Mouse (Mus musculus): ENCODE measurements at regions not wholly inside any gene's neighbourhood (a gene's known extent, or its start where the extent isn't known, plus 50 kb on each side); places are given as distances from the start of the nearest gene placed in this dataset.
"Not testable (repeated sequence)": the region's sequence is repeated elsewhere in the genome, so short reads cannot be mapped to it uniquely, and the experiment has no call there.

DNA sequence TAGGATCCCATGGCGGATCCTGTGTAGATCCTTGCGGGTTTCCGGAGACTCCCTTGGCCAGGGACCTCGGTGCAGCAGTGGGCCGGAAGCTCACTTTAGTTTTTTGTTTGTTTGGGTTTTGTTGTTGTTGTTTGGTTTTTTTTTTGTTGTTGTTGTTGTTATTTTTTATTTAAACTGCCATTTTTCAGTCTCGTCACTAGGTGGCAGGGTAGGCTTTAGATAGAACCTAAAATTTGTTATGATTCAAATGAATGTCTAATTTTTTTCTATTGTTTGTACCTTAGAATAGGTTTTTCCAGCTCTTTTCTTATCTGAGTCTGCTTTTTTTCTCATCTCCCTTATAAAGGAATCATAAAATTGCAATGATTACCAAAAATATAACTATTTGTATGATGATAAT is 834.4 kb upstream of the Tacstd2 start:
- DNase-seq (ENCODE audit: low spot score in 2 of 2), result no peak

DNA sequence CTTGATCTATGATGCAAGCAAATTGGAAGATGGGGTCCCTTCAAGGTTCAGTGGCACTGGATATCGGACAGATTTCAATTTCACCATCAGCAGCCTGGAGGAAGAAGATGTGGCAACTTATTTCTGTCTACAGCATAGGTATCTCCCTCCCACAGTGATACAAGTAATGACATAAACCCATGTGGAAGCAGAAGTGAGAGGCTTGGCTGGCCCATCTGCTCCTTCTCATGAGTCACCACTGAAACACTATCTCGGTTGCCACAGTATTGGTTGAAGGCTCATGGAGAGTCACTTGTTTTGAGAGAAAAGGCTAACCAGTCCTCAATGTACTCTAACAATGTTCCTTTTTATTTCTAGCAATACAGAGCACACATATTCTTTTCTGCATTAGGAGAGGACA is 804.2 kb upstream of the Tacstd2 start:
- no peak for DNase-seq (ENCODE audit: low spot score in 2 of 2)

DNA sequence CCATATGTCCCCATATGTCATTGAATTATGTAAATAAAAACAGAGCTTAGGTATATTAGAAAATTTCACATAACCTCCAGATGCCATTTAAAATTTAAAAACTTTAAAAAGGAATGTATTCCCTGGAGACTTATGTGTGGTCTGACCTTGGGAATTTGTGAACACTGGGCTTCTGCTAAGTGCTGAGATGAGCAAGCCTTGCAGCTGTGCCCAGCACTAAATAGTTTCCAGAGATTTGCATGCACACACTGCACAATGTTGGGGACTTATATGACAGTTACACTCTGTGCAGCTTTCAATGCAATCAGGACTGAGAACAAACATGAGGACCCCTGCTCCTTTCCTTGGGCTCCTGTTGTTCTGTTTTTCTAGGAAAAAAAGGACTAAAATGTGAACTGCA is 803.6 kb upstream of the Tacstd2 start:
- DNase-seq (ENCODE audit: low spot score in 2 of 2), result not testable (repeated sequence)

DNA sequence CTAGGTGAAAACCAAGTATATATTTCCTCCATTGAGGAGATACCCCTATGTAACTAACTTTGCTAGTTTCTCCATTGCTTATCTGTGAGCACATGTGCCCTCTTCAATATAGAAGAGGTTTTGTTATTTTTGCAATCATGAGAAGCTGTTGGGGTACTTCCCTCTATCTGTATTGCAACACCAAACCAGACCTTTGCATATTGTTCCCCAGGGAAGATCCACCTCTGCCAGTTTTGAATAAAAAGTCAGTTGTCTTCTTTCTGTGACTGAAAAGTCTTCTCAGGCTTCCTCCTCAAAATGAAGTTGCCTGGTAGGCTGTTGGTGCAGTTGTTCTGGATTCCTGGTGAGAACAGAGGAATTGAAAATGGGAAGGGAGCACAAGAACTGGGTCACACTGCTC is 775.8 kb upstream of the Tacstd2 start:
- no peak for DNase-seq (ENCODE audit: low spot score in 2 of 2)

DNA sequence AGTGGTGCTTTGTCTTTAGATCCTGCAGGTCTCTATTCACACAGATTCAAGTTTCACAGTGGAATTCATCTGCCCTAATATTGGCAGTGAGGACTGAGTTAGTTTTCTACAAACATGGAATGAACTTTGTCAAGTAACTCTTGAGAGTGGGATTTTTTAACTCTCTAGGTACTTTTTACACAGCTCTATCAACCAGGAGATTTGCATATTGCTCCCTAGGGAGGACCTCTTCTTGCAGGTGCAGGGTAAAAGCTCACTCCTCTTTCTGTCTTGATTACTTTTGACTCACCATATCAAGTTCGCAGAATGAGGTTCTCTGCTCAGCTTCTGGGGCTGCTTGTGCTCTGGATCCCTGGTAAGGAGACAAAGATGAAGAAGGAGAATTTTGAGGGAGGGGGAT is 766.5 kb upstream of the Tacstd2 start:
- DNase-seq (ENCODE audit: low spot score in 2 of 2), result peak in 1 of 2 experiments; percentile 22

DNA sequence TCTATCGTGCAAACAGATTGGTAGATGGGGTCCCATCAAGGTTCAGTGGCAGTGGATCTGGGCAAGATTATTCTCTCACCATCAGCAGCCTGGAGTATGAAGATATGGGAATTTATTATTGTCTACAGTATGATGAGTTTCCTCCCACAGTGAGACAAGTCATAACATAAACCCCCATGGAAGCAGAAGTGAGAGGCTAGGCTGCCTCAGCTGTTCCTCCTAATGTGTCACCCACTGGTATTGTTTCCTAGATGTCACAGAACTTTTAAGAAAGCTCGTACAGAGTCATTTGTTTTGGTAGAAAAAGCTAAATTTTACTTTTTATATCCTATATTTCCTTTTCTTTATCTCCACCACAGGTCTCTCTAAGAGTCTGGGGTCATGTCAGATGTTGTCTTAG is 721.1 kb upstream of the Tacstd2 start:
- no peak for DNase-seq (ENCODE audit: low spot score in 2 of 2)

DNA sequence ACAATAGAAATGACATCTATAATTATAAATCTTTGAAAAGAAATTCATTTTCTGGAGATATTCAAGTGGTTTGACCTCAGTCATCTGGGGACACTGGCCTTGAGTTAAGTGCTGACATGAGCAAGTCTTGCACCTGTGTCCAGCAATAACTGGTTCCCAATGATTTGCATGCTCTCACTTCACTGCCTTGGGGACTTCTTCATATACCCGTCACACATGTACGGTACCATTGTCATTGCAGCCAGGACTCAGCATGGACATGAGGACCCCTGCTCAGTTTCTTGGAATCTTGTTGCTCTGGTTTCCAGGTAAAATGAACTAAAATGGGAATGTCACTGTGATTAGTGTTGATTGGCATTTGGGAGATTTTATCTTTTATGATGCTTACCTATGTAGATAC is 720.6 kb upstream of the Tacstd2 start:
- no peak for DNase-seq (ENCODE audit: low spot score in 2 of 2)

DNA sequence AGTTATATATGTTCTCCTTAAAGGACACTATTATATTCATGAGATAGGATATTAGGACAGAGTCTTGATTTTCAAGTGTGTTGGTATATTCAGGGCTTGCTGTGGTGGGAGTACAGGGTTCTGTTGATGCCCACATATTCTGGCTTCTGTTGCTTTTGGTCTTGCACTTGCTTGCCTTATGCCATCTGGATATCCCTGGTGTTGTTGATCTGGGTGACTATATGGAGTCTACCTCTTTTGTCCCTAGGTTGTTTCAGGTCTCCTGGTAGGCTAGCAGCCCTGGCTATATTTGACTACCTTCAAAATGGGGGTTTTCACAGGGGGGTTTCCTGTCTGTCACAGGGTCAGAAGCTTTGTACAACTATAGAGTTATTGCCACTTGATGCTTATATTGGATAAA is 717.1 kb upstream of the Tacstd2 start:
- DNase-seq (ENCODE audit: low spot score in 2 of 2), result no peak

DNA sequence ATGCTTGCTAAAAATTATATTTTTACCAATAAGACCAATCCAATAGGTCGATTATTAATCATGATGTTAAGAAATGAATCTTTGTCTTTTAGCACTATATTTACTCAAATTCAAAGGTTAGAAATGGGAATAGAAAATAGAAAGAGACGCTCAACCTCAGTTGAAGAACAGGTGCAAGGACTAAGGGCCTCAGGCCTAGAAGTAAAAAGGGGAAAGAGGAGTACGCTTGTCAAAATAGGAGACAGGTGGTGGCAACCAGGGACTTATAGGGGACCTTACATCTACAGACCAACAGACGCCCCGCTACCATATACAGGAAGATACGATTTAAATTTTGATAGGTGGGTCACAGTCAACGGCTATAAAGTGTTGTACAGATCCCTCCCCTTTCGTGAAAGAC is 715.7 kb upstream of the Tacstd2 start:
- not testable (repeated sequence) for DNase-seq (ENCODE audit: low spot score in 2 of 2)

DNA sequence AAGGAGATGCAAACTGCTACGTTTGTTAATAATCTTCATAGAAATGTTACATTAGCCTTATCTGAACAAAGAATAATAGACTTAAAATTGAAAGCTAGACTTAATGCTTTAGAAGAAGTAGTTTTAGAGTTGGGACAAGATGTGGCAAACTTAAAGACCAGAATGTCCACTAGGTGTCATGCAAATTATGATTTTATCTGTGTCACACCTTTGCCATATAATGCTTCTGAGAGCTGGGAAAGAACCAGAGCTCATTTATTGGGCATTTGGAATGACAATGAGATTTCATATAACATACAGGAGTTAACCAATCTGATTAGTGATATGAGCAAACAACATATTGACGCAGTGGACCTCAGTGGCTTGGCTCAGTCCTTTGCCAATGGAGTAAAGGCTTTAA is 714.8 kb upstream of the Tacstd2 start:
- not testable (repeated sequence) for DNase-seq (ENCODE audit: low spot score in 2 of 2)

DNA sequence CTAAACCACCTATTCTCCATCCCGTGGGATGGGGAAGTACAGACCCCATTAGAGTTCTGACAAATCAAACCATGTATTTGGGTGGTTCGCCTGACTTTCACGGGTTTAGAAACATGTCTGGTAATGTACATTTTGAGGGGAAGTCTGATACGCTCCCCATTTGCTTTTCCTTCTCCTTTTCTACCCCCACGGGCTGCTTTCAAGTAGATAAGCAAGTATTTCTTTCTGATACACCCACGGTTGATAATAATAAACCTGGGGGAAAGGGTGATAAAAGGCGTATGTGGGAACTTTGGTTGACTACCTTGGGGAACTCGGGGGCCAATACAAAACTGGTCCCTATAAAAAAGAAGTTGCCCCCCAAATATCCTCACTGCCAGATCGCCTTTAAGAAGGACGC is 713.7 kb upstream of the Tacstd2 start:
- DNase-seq (ENCODE audit: low spot score in 2 of 2), result not testable (repeated sequence)

DNA sequence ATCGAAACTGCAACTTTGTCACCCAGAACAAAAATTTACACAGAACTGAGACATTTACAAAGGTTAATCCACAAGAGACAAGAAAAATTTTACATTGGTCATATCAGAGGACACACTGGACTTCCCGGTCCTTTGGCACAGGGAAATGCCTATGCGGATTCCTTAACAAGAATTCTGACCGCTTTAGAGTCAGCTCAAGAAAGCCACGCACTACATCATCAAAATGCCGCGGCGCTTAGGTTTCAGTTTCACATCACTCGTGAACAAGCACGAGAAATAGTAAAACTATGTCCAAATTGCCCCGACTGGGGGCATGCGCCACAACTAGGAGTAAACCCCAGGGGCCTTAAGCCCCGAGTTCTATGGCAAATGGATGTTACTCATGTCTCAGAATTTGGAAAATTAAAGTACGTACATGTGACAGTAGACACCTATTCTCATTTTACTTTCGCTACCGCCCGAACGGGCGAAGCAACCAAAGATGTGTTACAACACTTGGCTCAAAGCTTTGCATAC is 712.5 kb upstream of the Tacstd2 start:
- DNase-seq (ENCODE audit: low spot score in 2 of 2), result not testable (repeated sequence)

DNA sequence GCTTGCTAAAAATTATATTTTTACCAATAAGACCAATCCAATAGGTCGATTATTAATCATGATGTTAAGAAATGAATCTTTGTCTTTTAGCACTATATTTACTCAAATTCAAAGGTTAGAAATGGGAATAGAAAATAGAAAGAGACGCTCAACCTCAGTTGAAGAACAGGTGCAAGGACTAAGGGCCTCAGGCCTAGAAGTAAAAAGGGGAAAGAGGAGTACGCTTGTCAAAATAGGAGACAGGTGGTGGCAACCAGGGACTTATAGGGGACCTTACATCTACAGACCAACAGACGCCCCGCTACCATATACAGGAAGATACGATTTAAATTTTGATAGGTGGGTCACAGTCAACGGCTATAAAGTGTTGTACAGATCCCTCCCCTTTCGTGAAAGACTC is 707.2 kb upstream of the Tacstd2 start:
- not testable (repeated sequence) for DNase-seq (ENCODE audit: low spot score in 2 of 2)

DNA sequence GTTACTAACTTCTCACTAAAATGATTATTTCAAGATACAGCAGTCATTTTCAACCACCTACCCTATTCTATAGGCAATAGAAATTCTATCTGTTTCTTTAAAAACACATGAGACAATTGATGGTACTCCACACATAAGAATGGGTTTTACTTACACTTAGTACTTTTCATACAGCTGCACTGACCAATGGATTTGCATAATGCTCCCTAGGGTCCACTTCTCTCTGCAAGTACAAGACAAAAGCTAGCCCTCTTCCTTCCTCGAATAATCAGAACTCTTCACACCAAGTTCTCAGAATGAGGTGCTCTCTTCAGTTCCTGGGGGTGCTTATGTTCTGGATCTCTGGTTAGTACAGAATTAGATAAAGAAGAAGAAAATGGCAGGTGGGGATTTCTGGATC is 684.1 kb upstream of the Tacstd2 start:
- no peak for DNase-seq (ENCODE audit: low spot score in 2 of 2)

DNA sequence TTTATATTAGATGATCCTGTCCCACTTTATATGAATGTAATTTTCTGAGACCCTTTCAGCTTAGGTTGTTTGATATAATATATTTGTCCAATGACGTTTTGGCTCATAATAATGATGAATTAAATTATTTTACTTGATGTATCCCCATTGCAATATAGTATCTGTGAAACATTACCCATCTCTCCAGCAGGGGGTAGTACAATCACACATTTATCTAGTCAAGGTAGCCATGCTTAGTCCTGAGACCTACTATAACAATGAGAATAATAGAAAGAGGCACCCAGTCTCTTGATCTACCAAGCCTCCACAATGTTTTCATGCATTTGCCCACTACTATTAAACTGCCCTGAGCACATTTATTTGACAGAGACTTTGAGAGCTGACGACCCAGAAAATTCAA is 665.9 kb upstream of the Tacstd2 start:
- DNase-seq (ENCODE audit: low spot score in 2 of 2), result peak in 1 of 2 experiments; percentile 28

DNA sequence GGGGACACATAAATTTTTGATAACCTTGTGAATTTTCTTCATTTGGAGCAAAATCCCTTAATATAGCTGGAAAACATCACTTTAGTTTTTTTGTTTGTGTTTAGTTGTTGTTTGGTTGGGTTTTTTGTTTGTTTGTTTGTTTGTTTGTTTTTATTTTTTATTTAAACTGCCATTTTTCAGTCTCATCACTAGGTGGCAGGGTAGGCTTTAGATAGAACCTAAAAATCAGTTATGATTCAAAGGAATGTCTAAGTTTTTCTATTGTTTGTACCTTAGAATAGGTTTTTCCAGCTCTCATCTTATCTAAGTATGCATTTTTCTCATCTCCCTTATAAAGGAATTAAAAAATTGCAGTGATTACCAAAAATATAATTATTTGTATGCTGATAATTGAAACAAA is 662.4 kb upstream of the Tacstd2 start:
- no peak for DNase-seq (ENCODE audit: low spot score in 2 of 2)

DNA sequence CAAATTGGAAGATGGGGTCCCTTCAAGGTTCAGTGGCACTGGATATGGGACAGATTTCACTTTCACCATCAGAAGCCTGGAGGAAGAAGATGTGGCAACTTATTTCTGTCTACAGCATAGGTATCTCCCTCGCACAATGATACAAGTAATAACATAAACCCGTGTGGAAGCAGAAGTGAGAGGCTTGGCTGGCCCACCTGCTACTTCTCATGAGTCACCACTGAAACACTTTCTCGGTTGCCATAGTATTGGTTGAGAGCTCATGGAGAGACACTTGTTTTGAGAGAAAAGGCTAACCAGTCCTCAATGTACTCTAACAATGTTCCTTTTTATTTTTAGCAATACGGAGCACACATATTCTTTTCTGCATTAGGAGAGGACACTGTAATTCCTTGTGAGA is 629.2 kb upstream of the Tacstd2 start:
- no peak for DNase-seq (ENCODE audit: low spot score in 2 of 2)

DNA sequence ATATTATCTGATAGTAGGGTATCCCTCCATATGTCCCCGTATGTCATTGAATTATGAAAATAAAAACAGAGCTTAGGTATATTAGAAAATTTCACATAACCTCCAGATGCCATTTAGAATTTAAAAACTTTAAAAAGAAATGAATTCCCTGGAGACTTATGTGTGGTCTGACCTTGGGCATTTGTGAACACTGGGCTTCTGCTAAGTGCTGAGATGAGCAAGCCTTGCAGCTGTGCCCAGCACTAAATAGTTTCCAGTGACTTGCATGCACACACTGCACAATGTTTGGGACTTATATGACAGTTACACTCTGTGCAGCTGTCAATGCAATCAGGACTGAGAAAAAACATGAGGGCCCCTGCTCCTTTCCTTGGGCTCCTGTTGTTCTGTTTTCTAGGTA is 628.5 kb upstream of the Tacstd2 start:
- not testable (repeated sequence) for DNase-seq (ENCODE audit: low spot score in 2 of 2)

DNA sequence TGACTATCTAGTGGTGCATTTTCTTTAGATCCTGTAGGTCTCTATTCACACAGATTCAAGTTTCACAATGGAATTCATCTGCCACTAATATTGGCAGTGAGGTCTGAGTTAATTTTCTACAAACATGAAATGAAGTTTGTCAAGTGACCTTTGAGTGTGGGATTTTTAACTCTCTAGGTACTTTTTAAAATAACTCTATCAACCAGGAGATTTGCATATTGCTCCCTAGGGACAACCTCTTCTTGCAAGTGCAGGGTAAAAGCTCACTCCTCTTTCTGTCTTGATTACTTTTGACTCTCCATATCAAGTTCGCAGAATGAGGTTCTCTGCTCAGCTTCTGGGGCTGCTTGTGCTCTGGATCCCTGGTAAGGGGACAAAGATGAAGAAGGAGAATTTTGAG is 616.0 kb upstream of the Tacstd2 start:
- DNase-seq (ENCODE audit: low spot score in 2 of 2), result no peak

DNA sequence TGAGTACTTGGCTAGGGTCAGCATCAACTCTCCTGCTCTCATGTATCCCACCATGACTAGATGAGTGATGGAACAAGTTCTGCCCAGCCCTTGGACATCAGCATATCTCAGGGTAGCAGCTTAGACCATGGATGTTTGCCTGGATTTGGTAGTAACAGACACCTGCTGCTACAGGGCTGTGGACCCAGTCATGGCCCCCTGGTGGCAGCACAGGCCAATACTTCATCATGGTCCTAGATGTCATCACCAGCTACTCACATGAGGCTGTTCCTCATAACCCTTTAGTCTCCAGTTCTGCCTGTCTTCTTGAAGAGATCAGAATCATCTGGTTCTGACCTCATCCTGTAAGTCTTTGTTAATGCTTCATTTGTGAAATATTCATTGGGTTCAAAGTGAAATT is 566.9 kb upstream of the Tacstd2 start:
- peak; percentile 22 to 52 for DNase-seq (ENCODE audit: low spot score in 2 of 2)

All from spleen, postnatal 14 days (tissue).